Mouse (Mus musculus) liver, adult (tissue): ENCODE results near the gene Pus10.

Experiments used
- GATA4 ChIP-seq: IDR thresholded peaks from 2 replicates; pipeline ENCODE4 v1.6.1; 2014; ENCODE audit warnings: mild to moderate bottlenecking, low read length; ENCODE audit not compliant: insufficient replicate concordance

Pus10 gene

GRCm38 (mm10) chr11:23769686-23770509, 104.4 kb downstream of the Pus10 start:
- TF ChIP-seq GATA4 = peak; percentile 63; the same call in 1 of the 2 replicates

GRCm38 (mm10) chr11:23770510-23770759, 105.0 kb downstream of the Pus10 start:
- no peak for TF ChIP-seq GATA4

GRCm38 (mm10) chr11:23770760-23771506, 105.5 kb downstream of the Pus10 start, which contains the start of gene Rel:
Gene Rel, minus strand, starts transcription at chr11:23770970.
- TF ChIP-seq GATA4 = peak; percentile 9; the same call in 1 of the 2 replicates

GRCm38 (mm10) chr11:23771507-23772097, 106.1 kb downstream of the Pus10 start:
- no peak; the same call in 1 of the 2 replicates for TF ChIP-seq GATA4

- no peak for TF ChIP-seq GATA4
These were observed 107.0 kb downstream of the Pus10 start for GRCm38 (mm10) chr11:23772471-23772870.

DNA sequence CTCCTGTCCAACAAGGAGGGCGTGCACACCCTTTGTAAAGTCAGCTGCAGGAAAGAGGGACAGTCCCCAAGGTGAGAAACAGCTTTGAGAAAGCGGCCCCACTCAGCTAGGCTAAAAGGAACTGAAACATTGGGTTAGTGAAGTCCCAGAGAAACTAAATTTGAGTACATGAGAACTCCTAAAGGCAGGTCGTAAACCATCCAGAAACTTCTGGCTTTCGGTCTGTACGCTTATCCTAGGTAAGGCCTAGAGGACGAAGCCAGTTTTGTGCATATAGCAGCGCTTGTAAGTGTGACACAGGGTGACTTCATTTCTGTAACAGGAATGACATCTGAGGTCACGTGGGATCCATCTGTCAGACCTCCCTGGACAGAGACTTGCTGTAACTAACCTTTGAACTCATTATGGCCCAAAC, 113.3 kb downstream of the Pus10 start:
- no peak for TF ChIP-seq GATA4

DNA sequence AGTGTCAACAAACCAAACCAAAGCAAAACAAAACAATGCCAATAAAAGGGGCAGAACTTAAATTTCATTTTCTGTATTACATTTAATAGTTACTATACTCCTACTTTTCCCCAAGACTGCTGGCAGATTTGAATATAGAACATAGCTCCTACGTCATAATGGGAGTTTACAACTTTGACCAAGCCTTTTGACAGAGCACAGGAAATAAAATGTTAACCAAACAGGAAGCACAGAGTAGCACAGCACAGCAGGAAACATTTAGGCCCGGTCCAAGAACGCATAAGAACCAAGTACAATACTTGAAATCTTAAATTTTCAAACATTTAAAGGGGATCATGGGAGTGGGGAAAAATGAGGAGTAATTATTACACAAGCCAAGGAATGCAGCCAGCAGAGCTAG, 116.6 kb downstream of the Pus10 start:
- TF ChIP-seq GATA4 = no peak
